Mouse (Mus musculus) brain, embryonic 14.5 days (tissue): Measurements from ENCODE around the gene Pnpla2. TPM values are rescaled to one million over a fixed set of nuclear protein-coding genes. Genes with fewer than 3 reads are reported as not detected.

Experiments
- DNase-seq: peaks from one replicate; pipeline ENCODE4 v3.0.0-alpha.2; 2011; ENCODE audit warnings: low read depth
- CTCF ChIP-seq: fragments of 200-500 bp; IDR thresholded peaks from 2 replicates; pipeline ENCODE4 v1.5.1; 2012; ENCODE audit warnings: inconsistent platforms, mild to moderate bottlenecking, moderate library complexity, borderline replicate concordance; ENCODE audit not compliant: insufficient read depth, insufficient read length; ENCODE audit errors: extremely low read depth
- POLR2A ChIP-seq: fragments of 200-500 bp; IDR thresholded peaks from 2 replicates; pipeline ENCODE4 v1.6.1; 2012; ENCODE audit warnings: mild to moderate bottlenecking, inconsistent platforms, borderline replicate concordance; ENCODE audit not compliant: poor library complexity, insufficient read depth, insufficient read length, severe bottlenecking; ENCODE audit errors: extremely low read depth
- polyA plus RNA-seq: library from polyadenylated mRNA; depleted of rRNA; stranded (reverse); fragments of >200 nt; gene quantifications from 2 replicates; pipeline ENCODE4 v1.2.3, GENCODE M21; 2012

The Pnpla2 gene
- polyA plus RNA-seq, 1 experiment, result 19.8 TPM

- no peak for DNase-seq
- TF ChIP-seq CTCF (no peak), POLR2A (no peak)
These were observed 34.8 kb upstream of the Pnpla2 start for GRCm38 (mm10) chr7:141420030-141420702.

DNA sequence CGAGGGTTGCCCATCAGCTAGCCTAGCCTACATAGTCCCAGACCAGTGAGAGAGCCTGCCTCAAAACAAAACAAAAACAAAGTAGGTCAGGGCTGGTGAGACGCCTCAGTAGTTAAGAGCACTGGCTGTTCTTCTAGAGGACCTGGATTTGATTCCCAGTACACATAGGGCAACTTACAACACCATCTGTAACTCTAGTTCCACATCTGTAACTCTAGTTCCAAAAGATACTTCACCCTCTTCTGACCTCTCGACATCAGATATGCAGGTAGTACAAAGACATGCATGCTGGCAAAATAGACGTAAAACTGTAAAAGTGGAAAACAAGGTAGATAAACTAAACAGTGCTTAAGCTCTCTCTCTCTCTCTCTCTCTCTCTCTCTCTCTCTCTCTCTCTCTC lies 31.2 kb upstream of the Pnpla2 start:
- no peak for DNase-seq
- TF ChIP-seq POLR2A (no peak), CTCF (no peak)

DNA sequence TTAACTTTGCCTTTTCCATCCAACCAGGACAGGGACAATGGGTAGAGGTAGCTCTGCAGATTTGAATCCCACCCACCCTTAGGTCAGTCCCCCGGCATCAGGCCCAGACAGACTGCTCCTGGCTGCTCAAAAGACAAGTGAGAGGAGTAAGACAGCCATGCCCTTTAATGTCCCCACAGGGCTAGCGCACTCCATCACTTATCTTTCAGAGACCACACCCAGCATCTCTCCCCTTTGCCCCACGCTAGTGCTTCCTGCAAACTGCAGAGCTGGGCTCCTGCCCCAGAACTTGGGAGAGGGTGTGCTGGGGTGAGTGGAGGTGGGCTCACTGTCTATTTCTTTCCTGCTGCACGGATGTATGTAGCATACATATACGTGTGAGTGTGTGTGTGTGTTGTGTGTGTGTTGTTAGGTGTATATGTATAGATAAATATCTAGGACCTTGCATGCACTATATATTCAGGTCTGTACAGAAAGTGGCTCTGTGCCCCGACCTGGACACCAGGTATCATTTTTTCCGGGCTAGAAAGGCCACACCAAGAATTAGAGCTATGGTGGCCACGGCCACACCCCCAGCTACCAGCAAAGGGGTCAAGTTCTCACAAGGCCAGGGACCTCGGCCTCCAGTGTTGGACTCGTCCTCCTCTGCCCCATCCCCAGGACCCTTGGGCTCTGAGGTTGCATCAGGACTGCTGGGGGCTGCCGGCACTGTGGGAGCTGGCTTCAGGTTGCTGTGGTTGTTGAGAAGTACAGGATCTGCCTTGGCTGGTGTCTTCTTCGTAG lies 27.9 kb upstream of the Pnpla2 start:
- no peak for DNase-seq
- no peak for TF ChIP-seq POLR2A
- TF ChIP-seq CTCF, result no peak

DNA sequence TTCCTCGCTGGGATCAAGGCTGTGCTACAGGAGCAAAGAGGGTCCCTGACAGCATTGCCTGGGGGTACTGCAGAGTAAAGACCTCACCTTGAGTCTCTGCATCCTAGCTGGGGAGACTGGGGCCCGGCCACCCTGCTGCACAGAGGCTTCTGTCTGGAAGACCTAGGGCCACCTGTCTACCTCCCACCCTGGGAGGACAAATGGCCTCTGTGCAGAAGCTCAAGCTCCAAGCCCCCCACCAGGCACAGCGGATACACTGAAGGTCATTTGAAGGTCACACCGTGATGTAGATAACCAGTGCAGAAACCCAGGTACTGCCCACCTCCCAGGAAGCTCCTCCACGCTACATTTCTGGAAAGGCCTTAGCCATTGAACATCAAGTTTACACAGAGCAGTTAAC lies 26.3 kb upstream of the Pnpla2 start:
- TF ChIP-seq CTCF, result no peak
- no peak for TF ChIP-seq POLR2A
- DNase-seq, result no peak

- peak; percentile 94 for DNase-seq
- no peak for TF ChIP-seq CTCF
- no peak for TF ChIP-seq POLR2A
These were observed 25.7 kb upstream of the Pnpla2 start, which contains the start of gene Cend1 for GRCm38 (mm10) chr7:141429310-141429709. Cend1 (minus strand) TSS chr7:141429491.

GRCm38 (mm10) chr7:141429840-141430584 lies 25.0 kb upstream of the Pnpla2 start:
- DNase-seq, result no peak
- TF ChIP-seq CTCF, result no peak
- no peak for TF ChIP-seq POLR2A

DNA sequence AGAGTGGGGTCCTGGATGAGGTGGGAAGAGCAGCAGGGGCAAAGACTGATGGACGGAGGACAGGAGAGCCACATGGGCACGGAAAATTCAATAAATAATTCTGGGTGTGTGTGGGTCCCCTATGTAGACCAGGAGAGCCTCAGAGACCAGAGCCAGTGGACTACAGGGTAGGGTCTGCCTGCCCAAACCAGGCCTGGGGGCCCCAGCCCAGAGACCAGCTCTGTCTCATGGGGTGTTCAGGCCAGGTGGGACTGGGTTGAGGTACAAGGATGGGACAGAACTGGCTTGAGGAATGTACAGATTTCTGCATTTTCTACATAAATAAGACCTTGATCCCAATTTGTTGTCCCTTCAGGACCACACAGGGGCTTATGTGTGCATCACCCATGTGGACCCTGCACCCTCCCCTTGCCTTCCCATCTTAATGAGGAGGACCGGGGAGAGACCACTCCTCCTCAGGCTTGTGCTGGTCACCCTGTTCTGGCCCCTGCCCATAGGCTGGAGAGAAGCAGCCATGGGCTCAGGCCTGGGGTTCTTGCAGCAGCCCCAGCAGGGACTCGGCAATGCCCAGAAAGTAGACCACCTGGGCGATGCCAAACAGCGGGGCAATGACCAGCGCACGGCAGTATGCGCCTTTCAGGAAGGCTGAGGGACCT lies 24.3 kb upstream of the Pnpla2 start:
- TF ChIP-seq CTCF (no peak), POLR2A (no peak)
- DNase-seq, result no peak

DNA sequence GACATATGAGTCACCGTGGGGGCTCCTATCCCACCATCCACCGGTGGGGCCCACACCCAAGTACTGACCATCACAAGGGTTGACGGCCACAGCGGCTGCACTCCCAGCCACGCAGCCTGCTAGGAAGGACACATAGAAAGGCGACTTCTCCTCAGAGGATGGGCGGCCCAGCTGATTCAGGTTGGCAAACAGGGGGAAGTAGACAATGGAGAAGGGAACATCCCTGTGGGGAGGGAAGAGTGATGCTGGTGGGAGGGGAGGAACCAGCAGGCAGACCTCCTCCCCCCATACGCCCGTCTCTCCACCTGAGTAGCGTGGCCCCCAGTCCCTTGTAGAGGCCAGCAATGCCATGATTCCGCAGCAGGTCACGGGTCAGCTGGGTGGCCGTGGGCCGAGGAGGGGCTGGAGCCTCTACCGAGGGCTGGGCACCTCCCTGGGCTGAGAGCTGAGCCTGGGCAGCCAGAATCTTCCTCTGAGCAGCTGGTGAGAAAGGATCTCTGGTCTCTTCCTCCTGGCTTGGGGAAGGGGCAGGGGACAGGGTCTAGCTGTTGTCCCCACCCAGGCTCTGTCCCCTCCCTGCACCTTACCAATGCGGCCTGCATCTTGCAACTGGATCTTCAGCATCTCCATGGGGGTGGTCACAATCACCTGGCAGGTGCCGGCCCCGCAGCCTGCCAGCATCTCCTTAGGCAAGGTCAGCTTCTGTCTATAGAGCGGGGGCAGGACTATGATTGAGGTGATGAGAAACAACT lies 23.4 kb upstream of the Pnpla2 start:
- no peak for DNase-seq
- TF ChIP-seq POLR2A, result no peak
- TF ChIP-seq CTCF, result no peak

DNA sequence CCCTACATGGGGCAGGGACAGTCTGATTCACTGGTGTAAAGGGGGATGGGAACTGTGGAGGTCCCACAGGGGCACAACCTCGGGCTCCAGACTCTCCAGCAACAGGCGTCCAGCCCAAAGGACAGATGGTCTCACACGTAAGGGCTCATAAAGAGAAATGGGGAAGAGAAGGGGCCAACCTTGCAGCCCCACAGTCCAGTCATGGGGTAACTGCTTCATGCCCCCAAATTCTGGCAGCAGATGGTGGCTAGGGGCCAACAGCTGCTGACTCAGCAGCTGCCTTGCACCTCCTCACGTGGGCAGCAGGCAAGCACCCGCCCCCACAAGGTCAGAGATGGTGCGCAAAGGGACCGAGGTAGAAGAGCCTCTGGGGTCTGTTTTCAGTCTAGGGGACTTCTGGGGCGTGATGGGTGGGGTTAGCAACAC lies 22.8 kb upstream of the Pnpla2 start:
- DNase-seq, result no peak

DNA sequence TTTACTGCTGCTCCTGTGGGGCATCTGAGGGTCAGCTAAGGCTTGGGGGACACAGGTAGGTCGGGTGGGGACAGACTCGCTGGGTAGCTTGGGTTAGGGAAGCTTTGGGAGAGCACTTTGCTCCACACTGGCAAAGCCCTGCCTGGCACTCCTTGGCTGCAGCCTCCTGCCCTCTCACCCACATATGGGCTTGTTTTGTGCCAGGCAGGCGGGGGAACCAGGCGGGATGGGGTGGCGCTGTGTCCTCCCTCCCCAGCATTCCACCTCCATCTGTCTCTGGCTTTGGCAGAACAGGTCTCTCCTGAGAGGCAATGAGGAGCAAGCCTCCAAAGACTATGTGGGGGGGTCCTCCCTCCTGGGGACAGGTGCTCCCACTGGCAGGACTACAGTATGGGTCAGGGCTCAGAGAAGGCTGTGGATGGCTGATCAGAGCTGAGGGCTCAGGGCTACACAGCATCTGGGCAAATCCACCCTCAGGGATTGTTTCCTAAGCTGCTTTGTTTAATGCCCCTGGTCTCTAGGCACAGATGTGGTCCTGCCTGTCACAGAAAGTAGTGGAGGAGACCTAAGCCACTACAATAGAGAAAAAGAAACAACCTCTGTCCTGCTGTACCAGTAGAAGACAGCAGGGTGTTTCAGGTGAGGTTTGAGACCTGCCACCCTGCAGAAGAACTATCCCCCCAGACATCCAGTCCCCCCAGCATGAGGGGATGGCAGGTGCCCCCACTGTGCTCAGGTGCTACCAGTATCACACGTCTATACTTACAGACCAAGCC lies 22.1 kb upstream of the Pnpla2 start:
- DNase-seq, result peak; percentile 30

More for the DNA sequence above, 22.8 kb upstream of the Pnpla2 start:
- TF ChIP-seq POLR2A, result no peak

More for the DNA sequence above, 22.1 kb upstream of the Pnpla2 start:
- no peak for TF ChIP-seq CTCF
- no peak for TF ChIP-seq POLR2A
